Mouse (Mus musculus) kidney, adult 8-10 months (tissue): Measurements from ENCODE around the gene Myh4.

Source experiments
- DNase-seq, 2 experiments: peaks; one replicate each; pipeline ENCODE4 v3.0.0; 2022

Myh4 gene

GRCm38 (mm10) chr11:67237481-67238079, at the start of gene Myh4:
Gene Myh4 (plus strand): TSS chr11:67238029.
- DNase-seq, result no peak

GRCm38 (mm10) chr11:67190316-67190715, 47.5 kb upstream of the Myh4 start:
- no peak for DNase-seq

GRCm38 (mm10) chr11:67190814-67191213, 47.0 kb upstream of the Myh4 start:
- DNase-seq, result no peak

- no peak for DNase-seq
These were observed 46.3 kb upstream of the Myh4 start for GRCm38 (mm10) chr11:67191496-67191895.

GRCm38 (mm10) chr11:67199321-67199720, 38.5 kb upstream of the Myh4 start:
- DNase-seq, result no peak

GRCm38 (mm10) chr11:67199752-67200151, 38.1 kb upstream of the Myh4 start, which contains the start of gene Myh1:
Gene Myh1 (plus strand): TSS chr11:67200052.
- DNase-seq, result no peak

GRCm38 (mm10) chr11:67204766-67205165, 33.1 kb upstream of the Myh4 start:
- DNase-seq, result peak in 1 of 2 experiments; percentile 28

GRCm38 (mm10) chr11:67221803-67222202, 16.0 kb upstream of the Myh4 start:
- DNase-seq, result no peak

GRCm38 (mm10) chr11:67224466-67224865, 13.4 kb upstream of the Myh4 start:
- DNase-seq, result no peak

- no peak for DNase-seq
These were observed 9.1 kb upstream of the Myh4 start for GRCm38 (mm10) chr11:67228731-67229130.

- DNase-seq, result no peak
These were observed 8.7 kb upstream of the Myh4 start for GRCm38 (mm10) chr11:67229166-67229565.

- DNase-seq, result no peak
These were observed 7.9 kb upstream of the Myh4 start for GRCm38 (mm10) chr11:67229946-67230345.

- peak; percentile 2 to 20 for DNase-seq
These were observed 2.0 kb upstream of the Myh4 start for GRCm38 (mm10) chr11:67235639-67236358.

- no peak for DNase-seq
These were observed 1.0 kb upstream of the Myh4 start for GRCm38 (mm10) chr11:67236799-67237198.

- DNase-seq, result no peak
These were observed 3.2 kb downstream of the Myh4 start for GRCm38 (mm10) chr11:67241051-67241450.

GRCm38 (mm10) chr11:67253691-67254090, 15.9 kb downstream of the Myh4 start:
- no peak for DNase-seq

- DNase-seq, result no peak
These were observed 19.2 kb downstream of the Myh4 start for GRCm38 (mm10) chr11:67257048-67257447.

GRCm38 (mm10) chr11:67260956-67261355, 23.1 kb downstream of the Myh4 start:
- DNase-seq, result no peak

GRCm38 (mm10) chr11:67276601-67277174, 38.9 kb downstream of the Myh4 start, which contains the start of gene Myh8:
Gene Myh8 (plus strand): TSS chr11:67277124.
- no peak for DNase-seq

GRCm38 (mm10) chr11:67293440-67293839, 55.6 kb downstream of the Myh4 start:
- no peak for DNase-seq
